Mouse (Mus musculus) stomach, postnatal 0 days (tissue): ENCODE measurements around the gene Tulp2.

Source experiments
- CTCF ChIP-seq: IDR thresholded peaks from 2 replicates; pipeline ENCODE4 v1.5.1; 2016; ENCODE audit warnings: antibody characterized with exemption, low read depth, mild to moderate bottlenecking, moderate library complexity
- EP300 ChIP-seq: optimal IDR thresholded peaks from 2 replicates; pipeline ENCODE3; 2016; ENCODE audit warnings: antibody characterized with exemption

DNA sequence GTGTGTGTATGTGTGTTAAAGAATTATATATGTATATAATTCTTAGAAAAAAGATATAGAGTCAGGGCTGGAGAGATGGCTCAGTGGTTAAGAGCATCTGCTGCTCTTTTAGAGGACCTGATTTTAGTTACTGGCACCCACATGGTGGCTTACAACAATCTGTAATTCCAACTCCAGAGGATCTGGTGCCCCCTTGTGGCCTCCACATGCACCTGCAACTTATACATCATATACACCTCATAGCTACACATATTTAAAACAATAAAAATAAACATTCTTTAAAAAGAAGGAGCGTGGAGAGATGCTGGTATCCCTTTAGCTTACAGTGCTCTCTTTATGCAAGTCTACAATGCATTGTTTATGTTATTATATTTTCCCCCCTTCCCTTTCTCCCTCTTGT, 62.8 kb downstream of the Tulp2 start:
- TF ChIP-seq CTCF = peak; percentile 48
- TF ChIP-seq EP300 = no peak
